Mouse (Mus musculus) midbrain, postnatal 0 days (tissue): ENCODE results near the gene Sowahb. TPM values are rescaled to one million over a fixed set of nuclear protein-coding genes. Genes with fewer than 3 reads are reported as not detected.
"Not testable (repeated sequence)": the region's sequence is repeated elsewhere in the genome, so short reads cannot be mapped to it uniquely, and the experiment has no call there.

Experiments used
- ATAC-seq: fragments of 200-750 bp; cut with Nextera tagmentation; 2 replicates; pipeline ENCODE4 v1.8.0; 2017; ENCODE audit warnings: moderate number of reproducible peaks, mild to moderate bottlenecking, moderate TSS enrichment, moderate library complexity; ENCODE audit not compliant: low FRiP score
- DNase-seq: peaks from one replicate; pipeline ENCODE4 v3.0.0-alpha.2; 2015; ENCODE audit warnings: low spot score
- H3K27ac ChIP-seq: fragments of 300-500 bp; sonication (generic); 2 replicates; pipeline ENCODE4 v1.5.1; 2014; ENCODE audit warnings: low read depth, mild to moderate bottlenecking, low read length, mixed read lengths
- H3K27me3 ChIP-seq: fragments of 300-500 bp; sonication (generic); 2 replicates; pipeline ENCODE4 v1.6.1; 2014; ENCODE audit warnings: low read length, control low read depth, mixed read lengths; ENCODE audit not compliant: insufficient read depth
- H3K36me3 ChIP-seq: fragments of 300-500 bp; sonication (generic); 2 replicates; pipeline ENCODE4 v1.6.1; 2014; ENCODE audit warnings: low read length, control low read depth, mixed read lengths; ENCODE audit not compliant: insufficient read depth
- H3K4me1 ChIP-seq: fragments of 300-500 bp; sonication (generic); 2 replicates; pipeline ENCODE4 v1.6.1; 2014; ENCODE audit warnings: mild to moderate bottlenecking, control low read depth, antibody characterized with exemption, low read length, mixed read lengths; ENCODE audit not compliant: insufficient read depth
- H3K4me2 ChIP-seq: fragments of 300-500 bp; sonication (generic); 2 replicates; pipeline ENCODE4 v1.6.1; 2014; ENCODE audit warnings: low read depth, mild to moderate bottlenecking, low read length, mixed read lengths; ENCODE audit not compliant: poor library complexity, severe bottlenecking
- H3K4me3 ChIP-seq: fragments of 300-500 bp; sonication (generic); 2 replicates; pipeline ENCODE4 v1.5.1; 2014; ENCODE audit warnings: low read depth, mild to moderate bottlenecking, low read length, moderate library complexity
- H3K9ac ChIP-seq: fragments of 300-500 bp; sonication (generic); replicated peaks from 2 replicates; pipeline ENCODE4 v1.6.1; 2014; ENCODE audit warnings: mild to moderate bottlenecking, low read length, moderate library complexity, mixed read lengths; ENCODE audit not compliant: poor library complexity, severe bottlenecking
- H3K9me3 ChIP-seq: fragments of 300-500 bp; sonication (generic); 2 replicates; pipeline ENCODE4 v1.6.1; 2016; ENCODE audit warnings: low read length, control low read depth
- CTCF ChIP-seq: IDR thresholded peaks from 2 replicates; pipeline ENCODE4 v1.5.1; 2016; ENCODE audit warnings: antibody characterized with exemption, mild to moderate bottlenecking
- WGBS: fragments of 180-500 bp; shearing (Covaris S2); extraction: QIAGEN DNeasy Blood & Tissue Kit; methylation state at CpG from one replicate; pipeline ENCODE4 v1.1.7; 2014; 5-methylcytosine and 5-hydroxymethylcytosine counted together
- polyA plus RNA-seq: library from polyadenylated mRNA; unstranded; fragments of >200 nt; fragmentation: Nextera tagmentation; extraction: Ambion mirVana; gene quantifications from 2 replicates; pipeline ENCODE4 v1.2.1, GENCODE M21; 2015
- total RNA-seq: library from RNA; depleted of rRNA; stranded (reverse); fragments of >200 nt; gene quantifications from 2 replicates; pipeline ENCODE4 v1.2.3, GENCODE M21; 2014

The Sowahb gene
- total and polyA plus RNA-seq, 2 experiments from 2014 or later, result 0.16 TPM; not detected in 1

DNA sequence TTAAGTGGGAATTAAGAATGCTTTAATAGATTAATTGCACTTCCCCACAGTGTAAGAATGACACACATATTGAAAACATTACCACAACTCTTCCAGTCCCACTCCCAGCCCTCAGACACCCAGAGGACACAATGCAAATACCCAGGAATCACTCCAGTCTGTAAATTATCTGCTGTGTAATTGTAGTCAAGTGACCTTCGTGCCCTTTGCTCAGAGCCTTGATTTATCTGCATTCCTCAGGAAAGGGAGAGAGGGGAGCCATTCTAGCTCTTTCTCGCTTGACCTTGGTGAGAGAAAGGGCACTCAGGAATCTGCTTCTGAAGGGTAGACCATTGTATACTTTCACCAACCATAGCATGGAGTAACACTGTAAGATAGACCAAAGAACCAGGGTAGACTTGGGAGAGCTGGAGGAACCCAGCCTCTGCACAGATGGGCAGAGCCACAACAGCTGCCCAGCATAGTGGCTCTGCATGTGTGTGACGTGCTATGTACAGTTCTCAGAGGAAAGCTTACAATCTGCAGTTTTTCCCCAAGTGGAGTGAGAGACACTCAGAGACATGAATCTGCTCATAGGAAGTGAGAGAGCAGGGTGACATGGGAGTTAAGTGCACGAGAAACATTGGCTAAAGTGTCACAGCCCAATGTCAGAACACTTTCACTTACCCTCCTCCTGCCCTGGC is 18.2 kb downstream of the Sowahb start:
- TF ChIP-seq CTCF, result no peak
- H3K36me3 ChIP-seq, result no peaks in the 10 kb centered on the region
- H3K4me1 ChIP-seq, result no peaks in the 10 kb centered on the region
- ATAC-seq, result no peak
- H3K27ac ChIP-seq, result no peak overlapping the region
- 68% methylated on average over 4 of the region's 4 CpGs for WGBS
- no peak for DNase-seq
- H3K4me2 ChIP-seq, result no peak overlapping the region
- H3K9me3 ChIP-seq, result no peaks in the 10 kb centered on the region
- no peak overlapping the region for H3K9ac ChIP-seq
- no peaks in the 10 kb centered on the region for H3K27me3 ChIP-seq
- H3K4me3 ChIP-seq, result no peak overlapping the region

DNA sequence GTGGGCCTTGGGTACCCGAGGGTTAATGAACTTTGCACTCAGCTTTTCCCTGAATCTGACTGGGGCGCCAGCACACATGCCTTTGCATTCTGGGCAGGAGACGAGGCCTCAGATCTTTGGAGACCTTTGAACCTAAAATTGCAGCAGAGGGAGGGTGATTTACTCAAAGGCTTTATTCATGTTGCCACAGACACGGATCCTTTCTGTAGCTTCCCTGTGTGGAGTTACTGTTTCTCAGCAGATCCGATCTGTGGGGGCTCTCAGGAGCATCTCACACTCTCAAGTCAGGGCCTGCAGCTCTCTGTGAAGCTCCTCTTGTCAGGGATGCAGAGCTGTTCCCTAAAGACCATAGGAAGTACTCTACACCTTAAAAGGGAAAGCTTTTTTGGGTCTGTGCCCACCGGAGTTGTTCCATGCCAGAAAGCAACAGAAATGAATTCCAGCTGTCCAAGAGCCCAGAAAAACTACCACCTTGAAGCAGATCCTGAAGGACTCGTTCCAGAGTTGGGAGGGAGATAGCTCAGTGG is 20.0 kb downstream of the Sowahb start:
- H3K4me3 ChIP-seq, result no peak overlapping the region
- H3K27ac ChIP-seq, result no peak overlapping the region
- ATAC-seq (no peak), DNase-seq (no peak)
- no peaks in the 10 kb centered on the region for H3K9me3 ChIP-seq
- 34% methylated on average over 7 of the region's 7 CpGs for WGBS
- H3K4me1 ChIP-seq, result no peaks in the 10 kb centered on the region
- no peaks in the 10 kb centered on the region for H3K27me3 ChIP-seq
- H3K36me3 ChIP-seq, result no peaks in the 10 kb centered on the region
- no peak for TF ChIP-seq CTCF
- H3K9ac ChIP-seq, result no peak overlapping the region
- H3K4me2 ChIP-seq, result no peak overlapping the region

DNA sequence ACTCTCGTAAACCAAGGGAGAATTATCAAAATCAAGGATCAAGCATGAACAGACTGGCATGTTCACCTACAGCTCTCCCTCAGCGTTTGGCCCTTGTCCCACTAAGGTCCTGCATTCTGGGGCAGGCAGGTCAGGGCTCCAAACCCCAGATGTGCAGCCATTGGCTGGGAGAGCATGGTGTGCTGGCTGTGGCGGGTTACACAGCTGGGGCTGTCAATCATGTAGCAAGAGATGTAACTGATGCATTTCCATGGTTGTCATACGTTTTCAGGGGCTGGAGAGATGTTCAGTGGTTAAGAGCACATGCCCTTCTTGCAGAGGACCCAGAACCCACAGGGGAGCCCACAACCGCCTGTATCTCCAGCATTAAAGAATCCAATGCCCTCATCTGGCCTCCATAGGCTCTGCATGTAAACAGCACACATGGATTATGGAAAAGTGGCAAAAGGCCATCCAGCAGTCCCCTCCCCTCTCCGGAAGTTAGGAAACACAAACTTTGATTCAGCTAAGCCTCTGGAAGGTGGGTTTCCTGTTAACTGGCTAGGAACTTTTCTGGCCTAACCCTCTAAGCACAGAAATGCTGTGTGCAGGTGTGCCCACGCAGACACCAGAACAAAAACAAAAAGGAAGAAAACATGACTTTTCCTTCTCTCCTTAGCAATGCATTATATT is 22.6 kb downstream of the Sowahb start:
- WGBS, result 56% methylated on average over 7 of the region's 7 CpGs
- Histone ChIP-seq H3K9ac (no peak overlapping the region), H3K27me3 (no peaks in the 10 kb centered on the region), H3K27ac (no peak overlapping the region), H3K9me3 (no peaks in the 10 kb centered on the region), H3K4me1 (no peaks in the 10 kb centered on the region), H3K4me3 (no peak overlapping the region), H3K4me2 (no peak overlapping the region), H3K36me3 (no peaks in the 10 kb centered on the region)
- DNase-seq (no peak), ATAC-seq (no peak)
- no peak for TF ChIP-seq CTCF

DNA sequence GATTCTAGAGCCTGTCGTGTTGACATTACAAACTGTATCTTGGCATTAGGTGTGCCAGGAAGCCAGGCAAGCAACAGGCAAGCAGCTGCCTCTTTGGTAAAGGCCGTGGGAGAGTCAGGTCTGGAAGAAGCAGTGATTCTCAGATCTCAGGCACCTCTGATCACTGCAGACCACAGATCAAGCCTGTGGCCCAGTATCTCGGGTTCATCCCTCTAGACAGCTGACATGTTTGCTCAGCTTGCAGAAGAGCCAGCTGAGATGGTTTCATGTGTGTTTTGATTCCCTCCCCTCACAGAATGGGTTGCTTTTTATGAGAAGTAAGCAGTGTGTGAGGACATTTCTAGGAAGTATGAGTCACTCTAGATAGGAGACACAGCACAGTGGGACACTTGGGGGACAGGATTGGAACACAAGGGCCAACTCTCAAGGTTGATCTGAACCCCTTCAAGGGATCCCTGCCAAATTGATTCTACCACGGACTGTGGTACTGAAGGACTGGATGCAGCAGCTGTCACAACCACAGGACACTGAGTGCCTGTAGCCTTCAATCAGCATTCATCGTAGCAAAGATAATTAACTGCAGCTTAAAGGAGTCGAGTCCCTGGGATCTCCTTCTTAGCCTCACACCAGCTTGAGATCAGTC is 24.7 kb downstream of the Sowahb start:
- no peak for TF ChIP-seq CTCF
- Histone ChIP-seq H3K27me3 (no peaks in the 10 kb centered on the region), H3K36me3 (no peaks in the 10 kb centered on the region), H3K4me2 (no peak overlapping the region), H3K27ac (no peak overlapping the region), H3K9me3 (no peaks in the 10 kb centered on the region), H3K4me3 (no peak overlapping the region), H3K4me1 (no peaks in the 10 kb centered on the region), H3K9ac (no peak overlapping the region)
- ATAC-seq (no peak), DNase-seq (peak; percentile 54)
- 64% methylated on average over 6 of the region's 6 CpGs for WGBS

DNA sequence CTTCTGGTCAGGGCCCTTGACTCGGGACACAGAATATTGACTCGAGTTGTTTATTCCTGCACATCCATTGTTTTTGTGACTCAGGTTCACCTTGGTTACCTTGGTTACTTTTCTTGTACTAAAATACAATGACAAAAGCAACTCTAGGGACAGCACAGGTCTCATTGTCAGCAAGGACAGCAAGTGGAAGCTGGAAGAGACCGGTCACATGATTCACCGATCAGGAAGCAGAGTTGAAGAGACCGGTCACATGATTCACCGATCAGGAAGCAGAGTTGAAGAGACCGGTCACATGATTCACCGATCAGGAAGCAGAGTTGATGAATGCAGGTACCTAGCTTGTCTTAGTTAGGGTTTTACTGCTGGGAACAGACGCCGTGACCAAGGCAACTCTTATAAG is 25.6 kb downstream of the Sowahb start:
- H3K27me3 ChIP-seq, H3K36me3 ChIP-seq, H3K4me3 ChIP-seq, ATAC-seq, DNase-seq, H3K9me3 ChIP-seq, H3K9ac ChIP-seq, H3K4me2 ChIP-seq, H3K4me1 ChIP-seq, H3K27ac ChIP-seq: not testable (repeated sequence)
- 93% methylated on average over 10 of the region's 10 CpGs for WGBS

DNA sequence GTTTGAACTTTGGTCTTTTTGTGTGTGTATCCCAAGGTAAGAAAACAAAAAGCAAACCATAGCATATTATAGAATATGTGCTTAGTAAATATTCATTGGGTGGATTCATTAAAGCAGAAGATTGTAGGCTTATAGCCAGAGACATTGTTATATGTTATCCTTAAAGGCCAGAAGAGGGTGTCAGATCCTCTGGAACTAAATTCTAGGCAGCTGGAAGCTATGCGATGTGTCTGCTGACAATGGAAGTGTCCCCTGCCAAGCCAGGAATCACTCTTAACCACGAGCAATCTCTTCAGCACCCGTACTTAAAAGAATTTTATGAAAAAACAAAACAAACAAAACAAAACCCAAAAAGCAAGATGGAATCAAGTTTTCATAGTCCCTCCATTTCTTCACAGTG is 27.1 kb downstream of the Sowahb start:
- WGBS, result 53% methylated on average over 3 of the region's 3 CpGs
- TF ChIP-seq CTCF, result peak; percentile 45
- Histone ChIP-seq H3K27ac (no peak overlapping the region), H3K9ac (no peak overlapping the region), H3K4me2 (no peak overlapping the region), H3K36me3 (no peaks in the 10 kb centered on the region), H3K27me3 (no peaks in the 10 kb centered on the region), H3K9me3 (no peaks in the 10 kb centered on the region), H3K4me1 (no peaks in the 10 kb centered on the region), H3K4me3 (no peak overlapping the region)
- ATAC-seq, result no peak
- DNase-seq, result peak; percentile 30
